Mouse (Mus musculus) C2C12 (cell line): ENCODE measurements around the gene Prss32. TPM values are rescaled to one million over a fixed set of nuclear protein-coding genes. Genes with fewer than 3 reads are reported as not detected.

ENCODE experiments used
- H3K27me3 ChIP-seq: one replicate; pipeline ENCODE4 v1.6.1; 2011; ENCODE audit not compliant: control insufficient read depth, insufficient read depth, insufficient read length
- H3K36me3 ChIP-seq: one replicate; pipeline ENCODE4 v1.6.1; 2011; ENCODE audit not compliant: control insufficient read depth, insufficient read depth
- H3K4me3 ChIP-seq: one replicate; pipeline ENCODE4 v1.5.1; 2011; ENCODE audit warnings: mild to moderate bottlenecking, control low read depth; ENCODE audit not compliant: poor library complexity, insufficient read depth, severe bottlenecking
- H3K79me2 ChIP-seq: one replicate; pipeline ENCODE4 v1.6.1; 2011; ENCODE audit not compliant: control insufficient read depth, insufficient read depth
- H3K79me3 ChIP-seq: one replicate; pipeline ENCODE4 v1.6.1; 2011; ENCODE audit warnings: low read depth, control low read depth
- H3ac ChIP-seq: one replicate; pipeline ENCODE3; 2011; ENCODE audit warnings: low read depth; ENCODE audit not compliant: control insufficient read depth, insufficient read length
- CEBPB ChIP-seq: IDR thresholded peaks from one replicate; pipeline ENCODE4 v1.6.1; 2011; ENCODE audit warnings: low read depth, mild to moderate bottlenecking, control low read depth, moderate library complexity
- CTCF ChIP-seq: IDR thresholded peaks from one replicate; pipeline ENCODE4 v1.5.1; 2011; ENCODE audit not compliant: control insufficient read depth, insufficient read depth, insufficient read length
- FOSL1 ChIP-seq: IDR thresholded peaks from one replicate; pipeline ENCODE4 v1.8.0; 2011; ENCODE audit warnings: mild to moderate bottlenecking, low read length; ENCODE audit not compliant: poor library complexity, insufficient read depth, severe bottlenecking
- MAX ChIP-seq: IDR thresholded peaks from one replicate; pipeline ENCODE4 v1.6.1; 2011; ENCODE audit warnings: mild to moderate bottlenecking, control low read depth
- MYOD1 ChIP-seq: IDR thresholded peaks from one replicate; pipeline ENCODE4 v1.6.1; 2011; ENCODE audit warnings: low read depth; ENCODE audit not compliant: control insufficient read depth, insufficient read length
- MYOG ChIP-seq: IDR thresholded peaks from one replicate; pipeline ENCODE4 v1.6.1; 2011; ENCODE audit not compliant: control insufficient read depth, insufficient read length; ENCODE audit errors: extremely low read depth
- USF1 ChIP-seq: IDR thresholded peaks from one replicate; pipeline ENCODE4 v1.6.1; 2011; ENCODE audit warnings: low read depth, mild to moderate bottlenecking, control low read depth, moderate library complexity
- polyA plus RNA-seq: library from polyadenylated mRNA; unstranded; fragments of >200 nt; fragmentation: generic; extraction: Trizol; gene quantifications from one replicate; pipeline ENCODE4 v1.2.1, GENCODE M21; 2012; ENCODE audit warnings: missing spikeins

The Prss32 gene
- polyA plus RNA-seq, 1 experiment: 0.02 TPM

- TF ChIP-seq MYOD1: no peak
- TF ChIP-seq USF1: no peak
- TF ChIP-seq CTCF: no peak
- TF ChIP-seq MAX: no peak
- TF ChIP-seq MYOG: no peak
- TF ChIP-seq FOSL1: no peak
- no peak for TF ChIP-seq CEBPB
- H3K4me3 ChIP-seq: no peak overlapping the region
- H3ac ChIP-seq: no peak overlapping the region
These were observed 379 bp upstream of the Prss32 start for GRCm38 (mm10) chr17:23843141-23843811.

GRCm38 (mm10) chr17:23850028-23850427, 6.4 kb downstream of the Prss32 start:
- H3K27me3 ChIP-seq: no peaks in the 10 kb centered on the region
- H3K79me2 ChIP-seq: no peaks in the 10 kb centered on the region
- H3K4me3 ChIP-seq: no peak overlapping the region
- H3K79me3 ChIP-seq: no peaks in the 10 kb centered on the region
- TF ChIP-seq MYOD1 (no peak), MAX (no peak), FOSL1 (no peak), MYOG (no peak), USF1 (no peak), CEBPB (no peak), CTCF (no peak)
- no peaks in the 10 kb centered on the region for H3K36me3 ChIP-seq
- no peak overlapping the region for H3ac ChIP-seq

More at GRCm38 (mm10) chr17:23843141-23843811, 379 bp upstream of the Prss32 start:
- H3K36me3 ChIP-seq: no peaks in the 10 kb centered on the region
- H3K27me3 ChIP-seq: no peaks in the 10 kb centered on the region
- no peaks in the 10 kb centered on the region for H3K79me3 ChIP-seq
- no peaks in the 10 kb centered on the region for H3K79me2 ChIP-seq

GRCm38 (mm10) chr17:23850853-23851749, 7.4 kb downstream of the Prss32 start:
- H3K27me3 ChIP-seq: no peaks in the 10 kb centered on the region
- TF ChIP-seq USF1: no peak
- TF ChIP-seq CTCF: peak; percentile 32

GRCm38 (mm10) chr17:23853292-23853691, 9.6 kb downstream of the Prss32 start:
- Histone ChIP-seq H3K4me3 (no peak overlapping the region), H3ac (no peak overlapping the region), H3K79me3 (no peaks in the 10 kb centered on the region), H3K79me2 (no peaks in the 10 kb centered on the region), H3K36me3 (no peaks in the 10 kb centered on the region), H3K27me3 (no peaks in the 10 kb centered on the region)
- no peak for TF ChIP-seq FOSL1
- peak; percentile 57 for TF ChIP-seq CTCF

More at GRCm38 (mm10) chr17:23850853-23851749, 7.4 kb downstream of the Prss32 start:
- Histone ChIP-seq H3K79me3 (no peaks in the 10 kb centered on the region), H3ac (no peak overlapping the region), H3K79me2 (no peaks in the 10 kb centered on the region), H3K36me3 (no peaks in the 10 kb centered on the region), H3K4me3 (no peak overlapping the region)

GRCm38 (mm10) chr17:23854229-23854765, 10.6 kb downstream of the Prss32 start:
- TF ChIP-seq MYOD1 (no peak), USF1 (peak; percentile 91)
- Histone ChIP-seq H3K79me2 (no peaks in the 10 kb centered on the region), H3ac (no peak overlapping the region), H3K4me3 (no peak overlapping the region), H3K27me3 (no peaks in the 10 kb centered on the region), H3K79me3 (no peaks in the 10 kb centered on the region), H3K36me3 (no peaks in the 10 kb centered on the region)

- no peak overlapping the region for H3ac ChIP-seq
- no peak overlapping the region for H3K4me3 ChIP-seq
- no peaks in the 10 kb centered on the region for H3K79me2 ChIP-seq
- no peaks in the 10 kb centered on the region for H3K27me3 ChIP-seq
- no peaks in the 10 kb centered on the region for H3K36me3 ChIP-seq
- TF ChIP-seq CEBPB (no peak), USF1 (no peak), FOSL1 (no peak), MYOD1 (no peak), MAX (no peak), CTCF (no peak), MYOG (no peak)
- H3K79me3 ChIP-seq: no peaks in the 10 kb centered on the region
These were observed 13.5 kb downstream of the Prss32 start for GRCm38 (mm10) chr17:23857193-23857592.
